Mouse (Mus musculus): ENCODE measurements around the gene Corin. TPM values are rescaled to one million over a fixed set of nuclear protein-coding genes. Genes with fewer than 3 reads are reported as not detected.

The Corin gene
- polyA plus RNA-seq, 1 experiment: 0.14 TPM

- no peak for DNase-seq (ENCODE audit: extremely low spot score in 1 of 2, low spot score in 1 of 2)
Observed at GRCm38 (mm10) chr5:72443946-72444345, 60.3 kb downstream of the Corin start.

- no peak for DNase-seq (ENCODE audit: extremely low spot score in 1 of 2, low spot score in 1 of 2)
Observed at GRCm38 (mm10) chr5:72443007-72443406, 61.3 kb downstream of the Corin start.

GRCm38 (mm10) chr5:72441181-72441580 lies 63.1 kb downstream of the Corin start:
- DNase-seq (ENCODE audit: extremely low spot score in 1 of 2, low spot score in 1 of 2): no peak

GRCm38 (mm10) chr5:72435085-72435484 lies 69.2 kb downstream of the Corin start:
- DNase-seq (ENCODE audit: extremely low spot score in 1 of 2, low spot score in 1 of 2): no peak

- peak in 1 of 2 experiments; percentile 13 for DNase-seq (ENCODE audit: extremely low spot score in 1 of 2, low spot score in 1 of 2)
Observed at GRCm38 (mm10) chr5:72431856-72432255, 72.4 kb downstream of the Corin start.

GRCm38 (mm10) chr5:72427556-72427955 lies 76.7 kb downstream of the Corin start:
- no peak for DNase-seq (ENCODE audit: extremely low spot score in 1 of 2, low spot score in 1 of 2)

GRCm38 (mm10) chr5:72425342-72426010 lies 78.8 kb downstream of the Corin start:
- no peak for DNase-seq (ENCODE audit: extremely low spot score in 1 of 2, low spot score in 1 of 2)

- DNase-seq (ENCODE audit: extremely low spot score in 1 of 2, low spot score in 1 of 2): no peak
Observed at GRCm38 (mm10) chr5:72411874-72412329, 92.4 kb downstream of the Corin start.

GRCm38 (mm10) chr5:72410841-72411240 lies 93.4 kb downstream of the Corin start:
- no peak for DNase-seq (ENCODE audit: extremely low spot score in 1 of 2, low spot score in 1 of 2)

GRCm38 (mm10) chr5:72403376-72403775 lies 100.9 kb downstream of the Corin start:
- peak in 1 of 2 experiments; percentile 63 for DNase-seq (ENCODE audit: extremely low spot score in 1 of 2, low spot score in 1 of 2)

- no peak for DNase-seq (ENCODE audit: extremely low spot score in 1 of 2, low spot score in 1 of 2)
Observed at GRCm38 (mm10) chr5:72402913-72403312, 101.4 kb downstream of the Corin start.

- DNase-seq (ENCODE audit: extremely low spot score in 1 of 2, low spot score in 1 of 2): no peak
Observed at GRCm38 (mm10) chr5:72401778-72402177, 102.5 kb downstream of the Corin start.

GRCm38 (mm10) chr5:72401251-72401650 lies 103.0 kb downstream of the Corin start:
- DNase-seq (ENCODE audit: extremely low spot score in 1 of 2, low spot score in 1 of 2): no peak

GRCm38 (mm10) chr5:72382148-72382547 lies 122.1 kb downstream of the Corin start:
- no peak for DNase-seq (ENCODE audit: extremely low spot score in 1 of 2, low spot score in 1 of 2)

- no peak for DNase-seq (ENCODE audit: extremely low spot score in 1 of 2, low spot score in 1 of 2)
Observed at GRCm38 (mm10) chr5:72380616-72381015, 123.7 kb downstream of the Corin start.

GRCm38 (mm10) chr5:72368004-72368403 lies 136.3 kb downstream of the Corin start:
- no peak for DNase-seq (ENCODE audit: extremely low spot score in 1 of 2, low spot score in 1 of 2)

- no peak for DNase-seq (ENCODE audit: extremely low spot score in 1 of 2, low spot score in 1 of 2)
Observed at GRCm38 (mm10) chr5:72365801-72366200, 138.5 kb downstream of the Corin start.

- peak in 1 of 2 experiments; percentile 8 for DNase-seq (ENCODE audit: extremely low spot score in 1 of 2, low spot score in 1 of 2)
Observed at GRCm38 (mm10) chr5:72363838-72364237, 140.4 kb downstream of the Corin start.

- DNase-seq (ENCODE audit: extremely low spot score in 1 of 2, low spot score in 1 of 2): no peak
Observed at GRCm38 (mm10) chr5:72353746-72354145, 150.5 kb downstream of the Corin start.

GRCm38 (mm10) chr5:72350081-72350758 lies 154.1 kb downstream of the Corin start:
- peak; percentile 33 to 84 for DNase-seq (ENCODE audit: extremely low spot score in 1 of 2, low spot score in 1 of 2)

- DNase-seq (ENCODE audit: extremely low spot score in 1 of 2, low spot score in 1 of 2): no peak
Observed at GRCm38 (mm10) chr5:72348591-72348990, 155.7 kb downstream of the Corin start.

- DNase-seq (ENCODE audit: extremely low spot score in 1 of 2, low spot score in 1 of 2): no peak
Observed at GRCm38 (mm10) chr5:72335873-72336272, 168.4 kb downstream of the Corin start.
